ENCODE assay signal across 8 mouse cellular contexts in genomic region chr19:46037243-46037924, GRCm38 (mm10). TPM values are rescaled to one million over a fixed set of nuclear protein-coding genes. Genes with fewer than 3 reads are reported as not detected.
DNase-seq lines count a peak whose midpoint lies in the region; ATAC-seq and TF ChIP-seq lines count a peak whose summit lies in the region.

No protein-coding gene starts in this region.

- ATAC-seq in heart, embryonic 11.5 days (replicated peaks; ENCODE audit: insufficient number of reproducible peaks, low FRiP score, low TSS enrichment), result peak; percentile 33; the same call in 1 of the 2 replicates
- no peak for ATAC-seq in forebrain, embryonic 14.5 days
- ATAC-seq in liver, embryonic 16.5 days (ENCODE audit: low read depth), result peak; percentile 70
- no peak for ATAC-seq in stomach, postnatal 0 days (ENCODE audit: low FRiP score, low TSS enrichment)

- no peak for TF ChIP-seq CTCF in E14TG2a.4 (conservative IDR thresholded peaks at IDR 0.05; ENCODE audit: low read length)
- TF ChIP-seq CTCF in stomach, postnatal 0 days (IDR thresholded peaks at IDR 0.05; ENCODE audit: low read depth), result no peak

- 14% methylated on average over 6 of the region's 6 CpGs for WGBS in heart, embryonic 11.5 days (ENCODE audit: insufficient replicate concordance)
- 15% methylated on average over 6 of the region's 6 CpGs for WGBS in forebrain, embryonic 14.5 days
- 13% methylated on average over 6 of the region's 6 CpGs for WGBS in liver, embryonic 16.5 days (ENCODE audit: insufficient replicate concordance)
- WGBS in stomach, postnatal 0 days, result 10% methylated on average over 6 of the region's 6 CpGs

- H3K36me3 ChIP-seq in heart, embryonic 11.5 days (ENCODE audit: control insufficient read depth, insufficient read depth, low read length), result peaks cover 37% of the 10 kb centered on the region
- H3K36me3 ChIP-seq in E14TG2a.4 (ENCODE audit: insufficient read depth, low read length), result peaks cover 51% of the 10 kb centered on the region
- H3K36me3 ChIP-seq in forebrain, embryonic 14.5 days (ENCODE audit: control insufficient read depth, insufficient read depth, low read length), result peaks cover 44% of the 10 kb centered on the region
- H3K36me3 ChIP-seq in liver, embryonic 16.5 days (ENCODE audit: control insufficient read depth, insufficient read depth), result peaks cover 41% of the 10 kb centered on the region
- H3K36me3 ChIP-seq in stomach, postnatal 0 days (ENCODE audit: control insufficient read depth, insufficient read depth, low read length), result peaks cover 27% of the 10 kb centered on the region

- peak overlapping the region; percentile 89 for H3K9ac ChIP-seq in heart, embryonic 11.5 days (ENCODE audit: low read depth, low read length)
- peak overlapping the region; percentile 98 for H3K9ac ChIP-seq in forebrain, embryonic 14.5 days (ENCODE audit: low read length)
- peak overlapping the region; percentile 90 for H3K9ac ChIP-seq in liver, embryonic 16.5 days (ENCODE audit: low read depth, low read length)
- H3K9ac ChIP-seq in stomach, postnatal 0 days (ENCODE audit: low read length), result peak overlapping the region; percentile 82

- peak overlapping the region; percentile 96 for H3K27ac ChIP-seq in heart, embryonic 11.5 days (ENCODE audit: low read depth, low read length)
- peak overlapping the region; percentile 41; the same call in 1 of the 2 replicates for H3K27ac ChIP-seq in forebrain, embryonic 14.5 days (ENCODE audit: low read depth, low read length)
- peak overlapping the region; percentile 81 for H3K27ac ChIP-seq in liver, embryonic 16.5 days (ENCODE audit: low read length)
- H3K27ac ChIP-seq in stomach, postnatal 0 days (replicated peaks), result peak overlapping the region; percentile 94

- H3K4me3 ChIP-seq in heart, embryonic 11.5 days (ENCODE audit: low read depth, low read length), result peak overlapping the region; percentile 79
- H3K4me3 ChIP-seq in E14TG2a.4 (replicated peaks; ENCODE audit: low read length), result peak overlapping the region; percentile 90
- peak overlapping the region; percentile 78 for H3K4me3 ChIP-seq in forebrain, embryonic 14.5 days (ENCODE audit: low read depth, low read length)
- H3K4me3 ChIP-seq in liver, embryonic 16.5 days (ENCODE audit: low read depth, low read length), result peak overlapping the region; percentile 85
- peak overlapping the region; percentile 64 for H3K4me3 ChIP-seq in stomach, postnatal 0 days (ENCODE audit: low read depth, low read length)

- H3K27me3 ChIP-seq in heart, embryonic 11.5 days (ENCODE audit: control insufficient read depth, insufficient read depth, low read length), result no peaks in the 10 kb centered on the region
- no peaks in the 10 kb centered on the region for H3K27me3 ChIP-seq in E14TG2a.4 (ENCODE audit: insufficient read depth, low read length)
- no peaks in the 10 kb centered on the region for H3K27me3 ChIP-seq in forebrain, embryonic 14.5 days (replicated peaks; ENCODE audit: control insufficient read depth, insufficient read depth, low read length)
- H3K27me3 ChIP-seq in liver, embryonic 16.5 days (ENCODE audit: control insufficient read depth, insufficient read depth, low read depth, low read length), result no peaks in the 10 kb centered on the region
- H3K27me3 ChIP-seq in stomach, postnatal 0 days (ENCODE audit: control insufficient read depth, insufficient read depth, low read length), result no peaks in the 10 kb centered on the region

- H3K4me1 ChIP-seq in heart, embryonic 11.5 days (ENCODE audit: control insufficient read depth, insufficient read depth, low read length), result peaks cover 46% of the 10 kb centered on the region
- peaks cover 91% of the 10 kb centered on the region for H3K4me1 ChIP-seq in E14TG2a.4 (replicated peaks; ENCODE audit: low read depth, low read length)
- peaks cover 29% of the 10 kb centered on the region for H3K4me1 ChIP-seq in forebrain, embryonic 14.5 days (ENCODE audit: control insufficient read depth, insufficient read depth, low read length)
- H3K4me1 ChIP-seq in liver, embryonic 16.5 days (ENCODE audit: control insufficient read depth, low read depth, low read length), result peaks cover 53% of the 10 kb centered on the region
- H3K4me1 ChIP-seq in stomach, postnatal 0 days (replicated peaks; ENCODE audit: control insufficient read depth, insufficient read depth), result peaks cover 23% of the 10 kb centered on the region

- peak overlapping the region; percentile 84 for H3K4me2 ChIP-seq in heart, embryonic 11.5 days
- peak overlapping the region; percentile 100 for H3K4me2 ChIP-seq in forebrain, embryonic 14.5 days (ENCODE audit: low read length)
- peak overlapping the region; percentile 96 for H3K4me2 ChIP-seq in liver, embryonic 16.5 days (ENCODE audit: low read depth, low read length)
- peak overlapping the region; percentile 93 for H3K4me2 ChIP-seq in stomach, postnatal 0 days (replicated peaks; ENCODE audit: low read depth)

- TF ChIP-seq EP300 in stomach, postnatal 0 days (optimal IDR thresholded peaks at IDR 0.05), result no peak

- no peak for DNase-seq in heart, adult 18-20 months
- DNase-seq in forebrain, embryonic 14.5 days (ENCODE audit: low spot score), result peak; percentile 59
- DNase-seq in stomach, postnatal 0 days (ENCODE audit: low spot score), result no peak
- no peak for DNase-seq in urinary bladder, postnatal 4 days (ENCODE audit: low spot score in 2 of 2)
- no peak for DNase-seq in frontal cortex, postnatal 14 days (ENCODE audit: low spot score in 2 of 2)

- H3K9me3 ChIP-seq in heart, embryonic 11.5 days (replicated peaks; ENCODE audit: control insufficient read depth, low read length), result no peaks in the 10 kb centered on the region
- no peaks in the 10 kb centered on the region for H3K9me3 ChIP-seq in E14TG2a.4 (ENCODE audit: low read length)
- H3K9me3 ChIP-seq in forebrain, embryonic 14.5 days (replicated peaks; ENCODE audit: control insufficient read depth, low read length), result no peaks in the 10 kb centered on the region
- H3K9me3 ChIP-seq in liver, embryonic 16.5 days (replicated peaks; ENCODE audit: control insufficient read depth, low read length), result no peaks in the 10 kb centered on the region
- H3K9me3 ChIP-seq in stomach, postnatal 0 days (ENCODE audit: control insufficient read depth, low read length), result no peaks in the 10 kb centered on the region

RNA-seq across cellular contexts. Expression of gene Pprc1, which starts 7.3 kb away (rescaled TPM):
- polyA plus RNA-seq in heart, embryonic 11.5 days (2014; fragmentation: Nextera tagmentation; extraction: Ambion mirVana), result 36.8 and 46.7 TPM in 2 replicates
- 10 to 100 TPM; 14.2 to 14.9 TPM for total RNA-seq in heart, adult 18-20 months (2021)
- 24.1 and 29.8 TPM in 2 replicates for polyA plus RNA-seq in forebrain, embryonic 14.5 days (2014; fragmentation: Nextera tagmentation; extraction: Ambion mirVana)
- 12.8 and 13.7 TPM in 2 replicates for polyA plus RNA-seq in liver, embryonic 16.5 days (2015; fragmentation: Nextera tagmentation; extraction: Ambion mirVana)
- 8.6 and 10.7 TPM in 2 replicates for polyA plus RNA-seq in stomach, postnatal 0 days (2015; fragmentation: Nextera tagmentation; extraction: Ambion mirVana)

RNA-seq across cellular contexts. Expression of gene Ldb1, which starts 7.6 kb away (rescaled TPM):
- 53.6 and 59.7 TPM in 2 replicates for polyA plus RNA-seq in heart, embryonic 11.5 days (2014; fragmentation: Nextera tagmentation; extraction: Ambion mirVana)
- total RNA-seq in heart, adult 18-20 months (2021), result 10 to 100 TPM; 35.2 to 37.3 TPM
- polyA plus RNA-seq in forebrain, embryonic 14.5 days (2014; fragmentation: Nextera tagmentation; extraction: Ambion mirVana), result 107 and 116 TPM in 2 replicates
- polyA plus RNA-seq in liver, embryonic 16.5 days (2015; fragmentation: Nextera tagmentation; extraction: Ambion mirVana), result 20.2 and 23.1 TPM in 2 replicates
- 50.1 and 54.9 TPM in 2 replicates for polyA plus RNA-seq in stomach, postnatal 0 days (2015; fragmentation: Nextera tagmentation; extraction: Ambion mirVana)

RNA-seq across cellular contexts. Expression of gene Hps6, which starts 34.1 kb away (rescaled TPM):
- 3.0 and 3.6 TPM in 2 replicates for polyA plus RNA-seq in heart, embryonic 11.5 days (2014; fragmentation: Nextera tagmentation; extraction: Ambion mirVana)
- 1 to 10 TPM; 5.0 to 5.1 TPM for total RNA-seq in heart, adult 18-20 months (2021)
- polyA plus RNA-seq in forebrain, embryonic 14.5 days (2014; fragmentation: Nextera tagmentation; extraction: Ambion mirVana), result 0.98 and 1.4 TPM in 2 replicates
- 2.4 and 2.8 TPM in 2 replicates for polyA plus RNA-seq in liver, embryonic 16.5 days (2015; fragmentation: Nextera tagmentation; extraction: Ambion mirVana)
- 4.9 and 5.1 TPM in 2 replicates for polyA plus RNA-seq in stomach, postnatal 0 days (2015; fragmentation: Nextera tagmentation; extraction: Ambion mirVana)

RNA-seq across cellular contexts. Expression of gene Nolc1, which starts 38.3 kb away (rescaled TPM):
- 64.1 and 65.4 TPM in 2 replicates for polyA plus RNA-seq in heart, embryonic 11.5 days (2014; fragmentation: Nextera tagmentation; extraction: Ambion mirVana)
- total RNA-seq in heart, adult 18-20 months (2021), result 10 to 100 TPM; 17.9 to 19.1 TPM
- 67.2 and 73.6 TPM in 2 replicates for polyA plus RNA-seq in forebrain, embryonic 14.5 days (2014; fragmentation: Nextera tagmentation; extraction: Ambion mirVana)
- 38.5 and 41.9 TPM in 2 replicates for polyA plus RNA-seq in liver, embryonic 16.5 days (2015; fragmentation: Nextera tagmentation; extraction: Ambion mirVana)
- 36.1 and 36.5 TPM in 2 replicates for polyA plus RNA-seq in stomach, postnatal 0 days (2015; fragmentation: Nextera tagmentation; extraction: Ambion mirVana)

RNA-seq across cellular contexts. Expression of gene Armh3, which starts 39.1 kb away (rescaled TPM):
- 9.6 and 11.9 TPM in 2 replicates for polyA plus RNA-seq in heart, embryonic 11.5 days (2014; fragmentation: Nextera tagmentation; extraction: Ambion mirVana)
- total RNA-seq in heart, adult 18-20 months (2021), result 10 to 100 TPM; 16.2 to 17.2 TPM
- 17.0 and 19.4 TPM in 2 replicates for polyA plus RNA-seq in forebrain, embryonic 14.5 days (2014; fragmentation: Nextera tagmentation; extraction: Ambion mirVana)
- 4.0 and 4.7 TPM in 2 replicates for polyA plus RNA-seq in liver, embryonic 16.5 days (2015; fragmentation: Nextera tagmentation; extraction: Ambion mirVana)
- 7.5 and 8.2 TPM in 2 replicates for polyA plus RNA-seq in stomach, postnatal 0 days (2015; fragmentation: Nextera tagmentation; extraction: Ambion mirVana)

Comparison
In these comparisons a context has a peak if more than half of its experiments do, and no peak if none do; other contexts are left out.
1. ATAC-seq: peak in heart, embryonic 11.5 days (single experiment) and liver, embryonic 16.5 days (single experiment); none in forebrain, embryonic 14.5 days (single experiment) and stomach, postnatal 0 days (single experiment).
2. H3K27ac ChIP-seq: peak in every context shown above with its lines; median percentile 96 in heart, embryonic 11.5 days; 94 in stomach, postnatal 0 days; 81 in liver, embryonic 16.5 days; 41 in forebrain, embryonic 14.5 days.
3. Peak in every context shown above with its lines, with median percentiles within 50 percentile points of each other: H3K4me2 ChIP-seq, H3K4me3 ChIP-seq and H3K9ac ChIP-seq.